Mouse (Mus musculus): Measurements from ENCODE around the gene Mia3. TPM values are rescaled to one million over a fixed set of nuclear protein-coding genes. Genes with fewer than 3 reads are reported as not detected.

Gene Mia3
- polyA plus RNA-seq, 1 experiment: 57.0 TPM

DNA sequence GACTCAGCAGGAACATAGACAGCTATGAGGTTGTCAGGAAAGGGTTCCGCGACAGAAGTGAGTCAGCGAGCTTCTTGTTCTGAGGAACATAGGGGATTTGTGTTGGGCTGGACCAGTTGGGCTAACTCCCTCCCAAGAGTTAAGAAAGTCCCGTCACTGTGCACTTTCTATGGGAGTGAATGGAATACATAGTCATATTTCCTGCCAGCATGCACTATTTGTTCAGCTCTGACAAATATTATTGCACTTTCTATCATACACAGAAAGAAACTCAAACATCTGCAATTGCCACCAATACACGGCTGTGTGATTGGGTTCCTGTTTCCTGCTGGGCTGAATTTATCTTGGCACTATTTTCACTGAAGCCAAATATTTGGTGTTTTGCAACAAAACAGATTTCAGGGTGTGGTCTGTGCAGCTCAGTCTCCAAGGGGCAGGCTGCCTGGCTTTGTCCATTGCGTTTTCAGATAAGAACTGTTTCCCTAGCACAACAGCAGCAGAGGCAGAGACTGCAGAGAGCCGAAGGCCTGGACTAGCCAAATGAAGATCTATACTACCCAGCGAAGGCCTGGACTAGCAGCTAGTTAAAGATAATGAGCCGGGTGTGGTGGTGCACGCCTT is 9.1 kb upstream of the Mia3 start:
- DNase-seq: no peak
- WGBS: 57% methylated on average over 10 of the region's 10 CpGs
- H3K4me1 ChIP-seq (ENCODE audit: control insufficient read depth, insufficient read depth, low read length): no peaks in the 10 kb centered on the region
- H3K4me3 ChIP-seq (replicated peaks; ENCODE audit: extremely low read depth, low read depth, low read length): no peak overlapping the region
- TF ChIP-seq CTCF (IDR thresholded peaks at IDR 0.05; ENCODE audit: insufficient read depth, low read length): no peak

DNA sequence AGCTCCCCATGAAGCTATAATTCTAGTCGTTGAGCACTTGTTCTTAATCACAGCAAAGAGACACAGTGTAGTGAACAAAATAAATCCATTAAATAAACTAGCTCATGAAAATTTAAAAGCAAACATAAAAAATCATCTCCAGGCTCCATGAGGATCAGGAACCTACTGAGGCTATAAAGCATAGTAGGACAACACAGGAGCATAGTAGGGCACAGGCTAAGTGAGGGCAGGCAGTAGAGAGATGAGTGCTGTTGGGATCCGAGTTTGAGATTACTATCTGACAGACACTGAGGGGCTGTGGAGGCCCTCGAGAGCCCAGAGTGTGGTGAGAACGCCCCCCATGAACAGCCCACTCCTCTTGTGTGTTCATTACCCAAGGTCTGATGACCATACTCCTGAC is 7.7 kb upstream of the Mia3 start:
- DNase-seq: no peak
- no peak for TF ChIP-seq POLR2A (IDR thresholded peaks at IDR 0.05; ENCODE audit: borderline replicate concordance, extremely low read depth, low read depth, low read length)
- no peak for TF ChIP-seq CTCF (IDR thresholded peaks at IDR 0.05; ENCODE audit: insufficient read depth, low read length)
- Histone ChIP-seq H3K4me3 (replicated peaks; ENCODE audit: extremely low read depth, low read depth, low read length) (no peak overlapping the region), H3K4me1 (ENCODE audit: control insufficient read depth, insufficient read depth, low read length) (no peaks in the 10 kb centered on the region)
- whole genome bisulfite sequencing: 66% methylated on average over 4 of the region's 4 CpGs

DNA sequence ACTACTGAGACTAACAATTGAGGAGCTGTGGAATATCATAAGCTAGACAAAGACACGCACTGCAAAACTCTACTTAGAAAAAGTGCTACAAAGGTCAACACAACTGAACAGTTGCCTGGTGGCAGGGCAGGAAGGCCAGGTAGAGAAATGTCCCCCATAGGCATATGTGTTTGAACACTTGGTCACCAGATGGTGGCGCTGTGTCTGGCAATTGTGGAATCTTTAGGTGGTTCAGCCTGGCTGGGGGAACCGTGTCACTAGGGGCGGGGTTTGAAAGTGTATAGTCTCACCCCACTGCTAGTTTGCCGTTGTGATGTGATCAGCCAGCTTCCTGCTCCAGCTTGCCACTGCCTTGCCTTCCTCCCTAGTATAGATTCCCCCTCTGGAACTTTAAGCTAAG is 5.4 kb upstream of the Mia3 start:
- no peak for TF ChIP-seq CTCF (IDR thresholded peaks at IDR 0.05; ENCODE audit: insufficient read depth, low read length)
- no peak for TF ChIP-seq POLR2A (IDR thresholded peaks at IDR 0.05; ENCODE audit: borderline replicate concordance, extremely low read depth, low read depth, low read length)
- H3K4me3 ChIP-seq (replicated peaks; ENCODE audit: extremely low read depth, low read depth, low read length): no peak overlapping the region
- WGBS: 81% methylated on average over 5 of the region's 5 CpGs
- no peaks in the 10 kb centered on the region for H3K4me1 ChIP-seq (ENCODE audit: control insufficient read depth, insufficient read depth, low read length)
- no peak for DNase-seq

GRCm38 (mm10) chr1:183368601-183369400 is 552 bp downstream of the Mia3 start:
- no peak for TF ChIP-seq CTCF (IDR thresholded peaks at IDR 0.05; ENCODE audit: insufficient read depth, low read length)
- TF ChIP-seq POLR2A (IDR thresholded peaks at IDR 0.05; ENCODE audit: borderline replicate concordance, extremely low read depth, low read depth, low read length): no peak
- no peaks in the 10 kb centered on the region for H3K4me1 ChIP-seq (ENCODE audit: control insufficient read depth, insufficient read depth, low read length)
- WGBS: 3% methylated on average over 56 of the region's 56 CpGs
- no peak for DNase-seq
- peak overlapping the region; percentile 79 for H3K4me3 ChIP-seq (replicated peaks; ENCODE audit: extremely low read depth, low read depth, low read length)

DNA sequence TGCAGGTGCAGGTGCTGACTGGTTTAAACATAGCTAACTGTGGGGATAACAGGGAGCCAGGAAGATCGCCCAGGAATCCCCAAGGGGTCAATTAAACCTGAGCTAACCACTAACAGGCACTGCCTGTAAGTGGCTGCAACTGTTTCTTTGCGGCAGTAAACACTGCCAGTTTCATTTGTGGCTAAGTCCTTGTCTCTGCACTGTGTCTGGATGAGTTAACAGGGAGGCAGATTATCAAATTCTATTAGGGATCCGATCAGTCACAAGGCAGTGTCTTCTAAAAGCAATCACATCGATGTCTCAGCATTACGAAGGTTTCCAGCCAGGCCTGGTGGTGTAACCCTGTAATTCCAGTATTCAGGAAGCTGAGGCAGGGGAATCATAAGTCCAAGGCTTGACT is 3.0 kb downstream of the Mia3 start:
- Histone ChIP-seq H3K4me1 (ENCODE audit: control insufficient read depth, insufficient read depth, low read length) (no peaks in the 10 kb centered on the region), H3K4me3 (replicated peaks; ENCODE audit: extremely low read depth, low read depth, low read length) (no peak overlapping the region)
- 96% methylated on average over 5 of the region's 5 CpGs for WGBS
- DNase-seq: no peak
- no peak for TF ChIP-seq POLR2A (IDR thresholded peaks at IDR 0.05; ENCODE audit: borderline replicate concordance, extremely low read depth, low read depth, low read length)
- TF ChIP-seq CTCF (IDR thresholded peaks at IDR 0.05; ENCODE audit: insufficient read depth, low read length): no peak

- TF ChIP-seq POLR2A (IDR thresholded peaks at IDR 0.05; ENCODE audit: borderline replicate concordance, extremely low read depth, low read depth, low read length) (no peak), CTCF (IDR thresholded peaks at IDR 0.05; ENCODE audit: insufficient read depth, low read length) (no peak)
- Histone ChIP-seq H3K4me3 (replicated peaks; ENCODE audit: extremely low read depth, low read depth, low read length) (no peak overlapping the region), H3K4me1 (ENCODE audit: control insufficient read depth, insufficient read depth, low read length) (no peaks in the 10 kb centered on the region)
- no peak for DNase-seq
- 66% methylated on average over 5 of the region's 5 CpGs for WGBS
Measured at GRCm38 (mm10) chr1:183363577-183363867, 5.8 kb downstream of the Mia3 start.

DNA sequence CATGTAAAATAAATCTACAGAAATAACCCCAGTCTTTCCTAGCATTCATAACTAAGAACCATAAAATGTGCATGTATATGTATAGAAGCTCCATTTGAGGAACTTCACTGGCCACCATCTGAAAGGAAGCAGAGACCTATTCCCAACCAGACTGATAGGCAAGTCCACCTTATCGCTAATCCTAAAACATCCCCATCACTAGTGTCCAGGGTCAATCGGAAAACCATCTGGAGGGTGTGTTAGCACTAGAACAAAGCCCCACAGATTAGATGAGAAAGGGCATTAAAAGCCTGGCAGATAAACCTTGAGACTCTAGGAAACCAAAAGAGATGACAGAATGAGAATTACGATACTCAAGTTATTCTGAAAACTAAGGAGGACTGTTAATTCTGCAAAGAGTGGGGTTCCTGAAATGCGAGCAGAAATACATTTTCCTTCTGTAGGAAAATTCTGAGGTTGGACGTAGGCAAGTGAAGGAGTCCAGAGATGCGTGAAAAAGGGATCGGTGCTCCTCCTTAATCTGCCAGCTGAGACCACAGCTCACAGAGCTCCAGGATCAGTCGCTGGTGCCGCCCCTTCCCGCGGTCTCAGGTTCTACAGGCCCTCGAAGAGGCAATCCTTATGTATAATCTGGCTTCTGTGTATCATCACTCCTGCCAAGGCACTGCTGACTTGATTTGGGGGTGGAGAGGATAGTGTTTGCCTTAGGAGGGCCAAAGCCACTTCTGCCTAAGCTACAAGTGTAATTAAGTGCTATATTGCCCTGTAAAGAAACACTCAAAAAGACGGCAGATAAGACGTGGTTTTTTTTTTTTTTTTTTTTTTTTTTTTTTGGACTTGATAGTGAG is 6.4 kb downstream of the Mia3 start:
- 71% methylated on average over 14 of the region's 14 CpGs for WGBS
- H3K4me3 ChIP-seq (replicated peaks; ENCODE audit: extremely low read depth, low read depth, low read length): no peak overlapping the region
- TF ChIP-seq POLR2A (IDR thresholded peaks at IDR 0.05; ENCODE audit: borderline replicate concordance, extremely low read depth, low read depth, low read length): no peak
- no peak for TF ChIP-seq CTCF (IDR thresholded peaks at IDR 0.05; ENCODE audit: insufficient read depth, low read length)
- no peak for DNase-seq
- no peaks in the 10 kb centered on the region for H3K4me1 ChIP-seq (ENCODE audit: control insufficient read depth, insufficient read depth, low read length)

GRCm38 (mm10) chr1:183362301-183362700 is 7.1 kb downstream of the Mia3 start:
- H3K4me1 ChIP-seq (ENCODE audit: control insufficient read depth, insufficient read depth, low read length): no peaks in the 10 kb centered on the region
- no peak for DNase-seq
- WGBS: 62% methylated on average over 5 of the region's 5 CpGs
- no peak overlapping the region for H3K4me3 ChIP-seq (replicated peaks; ENCODE audit: extremely low read depth, low read depth, low read length)
- no peak for TF ChIP-seq CTCF (IDR thresholded peaks at IDR 0.05; ENCODE audit: insufficient read depth, low read length)
- no peak for TF ChIP-seq POLR2A (IDR thresholded peaks at IDR 0.05; ENCODE audit: borderline replicate concordance, extremely low read depth, low read depth, low read length)

GRCm38 (mm10) chr1:183358901-183359300 is 10.5 kb downstream of the Mia3 start:
- Histone ChIP-seq H3K4me3 (replicated peaks; ENCODE audit: extremely low read depth, low read depth, low read length) (no peak overlapping the region), H3K4me1 (ENCODE audit: control insufficient read depth, insufficient read depth, low read length) (no peaks in the 10 kb centered on the region)
- 90% methylated on average over 3 of the region's 3 CpGs for WGBS
- TF ChIP-seq POLR2A (IDR thresholded peaks at IDR 0.05; ENCODE audit: borderline replicate concordance, extremely low read depth, low read depth, low read length): no peak
- TF ChIP-seq CTCF (IDR thresholded peaks at IDR 0.05; ENCODE audit: insufficient read depth, low read length): no peak
- DNase-seq: no peak
